Mouse (Mus musculus) kidney, adult 2 months (tissue): ENCODE results near the gene Mt3. TPM values are rescaled to one million over a fixed set of nuclear protein-coding genes. Genes with fewer than 3 reads are reported as not detected.

ENCODE experiments used
- DNase-seq: peaks from one replicate; pipeline ENCODE4 v3.0.0; 2021
- H3K27ac ChIP-seq: fragments of 200-500 bp; 2 replicates; pipeline ENCODE4 v1.5.1; 2012; ENCODE audit warnings: low read depth, low read length, control low read depth, inconsistent platforms; ENCODE audit not compliant: insufficient read depth
- H3K27me3 ChIP-seq: fragments of 200-500 bp; replicated peaks from 2 replicates; pipeline ENCODE4 v1.6.1; 2012; ENCODE audit warnings: mild to moderate bottlenecking, moderate library complexity, low read length, inconsistent platforms; ENCODE audit not compliant: control insufficient read depth, insufficient read depth
- H3K36me3 ChIP-seq: fragments of 200-500 bp; 2 replicates; pipeline ENCODE4 v1.6.1; 2012; ENCODE audit warnings: mild to moderate bottlenecking, moderate library complexity, low read length, inconsistent platforms; ENCODE audit not compliant: control insufficient read depth, insufficient read depth
- H3K4me1 ChIP-seq: fragments of 200-500 bp; 2 replicates; pipeline ENCODE4 v1.6.1; 2011; ENCODE audit warnings: low read length; ENCODE audit not compliant: control insufficient read depth, insufficient read depth
- H3K4me3 ChIP-seq: fragments of 200-500 bp; 2 replicates; pipeline ENCODE4 v1.5.1; 2011; ENCODE audit warnings: mild to moderate bottlenecking, low read depth, low read length, control low read depth; ENCODE audit not compliant: insufficient read depth
- CTCF ChIP-seq: fragments of 200-500 bp; conservative IDR thresholded peaks from 2 replicates; pipeline ENCODE4 v1.5.1; 2011; ENCODE audit warnings: low read depth, mild to moderate bottlenecking, control low read depth, low read length, moderate library complexity, mixed read lengths; ENCODE audit not compliant: insufficient read depth, insufficient read length
- POLR2A ChIP-seq: fragments of 200-500 bp; IDR thresholded peaks from one replicate; pipeline ENCODE4 v1.6.1; 2011; ENCODE audit warnings: low read depth, low read length, control low read depth
- WGBS: fragments of 180-500 bp; shearing (Covaris S2); methylation state at CpG from one replicate; pipeline ENCODE4 v1.1.7; 2018; 5-methylcytosine and 5-hydroxymethylcytosine counted together
- polyA plus RNA-seq: library from polyadenylated mRNA; depleted of rRNA; stranded (reverse); fragments of >200 nt; gene quantifications from 2 replicates; pipeline ENCODE4 v1.2.3, GENCODE M21; 2012

Gene Mt3
- polyA plus RNA-seq, 1 experiment, result 8.4 TPM

- peak overlapping the region; percentile 34 for H3K27ac ChIP-seq
- no peaks in the 10 kb centered on the region for H3K4me1 ChIP-seq
- H3K27me3 ChIP-seq, result no peaks in the 10 kb centered on the region
- WGBS, result 5% methylated on average over 39 of the region's 39 CpGs
- H3K4me3 ChIP-seq, result peak overlapping the region; percentile 39
- TF ChIP-seq CTCF, result no peak
- TF ChIP-seq POLR2A, result no peak
- peak; percentile 16 for DNase-seq
- H3K36me3 ChIP-seq, result no peaks in the 10 kb centered on the region
These were observed 20.7 kb downstream of the Mt3 start for GRCm38 (mm10) chr8:94172809-94173732.

GRCm38 (mm10) chr8:94173848-94174403, 21.5 kb downstream of the Mt3 start:
- WGBS, result 59% methylated on average over 11 of the region's 11 CpGs
- no peaks in the 10 kb centered on the region for H3K27me3 ChIP-seq
- H3K4me1 ChIP-seq, result no peaks in the 10 kb centered on the region
- no peak overlapping the region for H3K27ac ChIP-seq
- H3K4me3 ChIP-seq, result no peak overlapping the region
- no peak for TF ChIP-seq CTCF
- TF ChIP-seq POLR2A, result no peak
- DNase-seq, result no peak
- no peaks in the 10 kb centered on the region for H3K36me3 ChIP-seq

- no peak for DNase-seq
- no peak overlapping the region for H3K27ac ChIP-seq
- H3K4me1 ChIP-seq, result no peaks in the 10 kb centered on the region
- H3K36me3 ChIP-seq, result no peaks in the 10 kb centered on the region
- H3K27me3 ChIP-seq, result no peaks in the 10 kb centered on the region
- no peak for TF ChIP-seq CTCF
- no peak for TF ChIP-seq POLR2A
- WGBS, result 56% methylated on average over 7 of the region's 7 CpGs
- no peak overlapping the region for H3K4me3 ChIP-seq
These were observed 22.3 kb downstream of the Mt3 start for GRCm38 (mm10) chr8:94174619-94175213.

- Histone ChIP-seq H3K27me3 (no peaks in the 10 kb centered on the region), H3K36me3 (no peaks in the 10 kb centered on the region), H3K27ac (no peak overlapping the region), H3K4me1 (peaks cover 4% of the 10 kb centered on the region; the same call in 1 of the 2 replicates), H3K4me3 (no peak overlapping the region)
- 61% methylated on average over 7 of the region's 7 CpGs for WGBS
- TF ChIP-seq POLR2A (no peak), CTCF (no peak)
- DNase-seq, result no peak
These were observed 25.4 kb downstream of the Mt3 start for GRCm38 (mm10) chr8:94177716-94178390.

GRCm38 (mm10) chr8:94178857-94179712, 26.7 kb downstream of the Mt3 start, which contains the start of gene Mt1:
Gene Mt1, plus strand, starts transcription at chr8:94179082.
- no peaks in the 10 kb centered on the region for H3K36me3 ChIP-seq
- H3K27ac ChIP-seq, result peak within 1 kb of the TSS; percentile 90
- TF ChIP-seq CTCF (no peak), POLR2A (peak; percentile 87)
- peak; percentile 93 for DNase-seq
- H3K4me3 ChIP-seq, result peak within 1 kb of the TSS; percentile 70
- WGBS, result under 1% methylated on average over 50 of the region's 50 CpGs
- H3K4me1 ChIP-seq, result peaks cover 4% of the 10 kb centered on the region; the same call in 1 of the 2 replicates
- no peaks in the 10 kb centered on the region for H3K27me3 ChIP-seq
